Mouse (Mus musculus): ENCODE measurements around the gene Mbnl2.

Mbnl2 gene

DNA sequence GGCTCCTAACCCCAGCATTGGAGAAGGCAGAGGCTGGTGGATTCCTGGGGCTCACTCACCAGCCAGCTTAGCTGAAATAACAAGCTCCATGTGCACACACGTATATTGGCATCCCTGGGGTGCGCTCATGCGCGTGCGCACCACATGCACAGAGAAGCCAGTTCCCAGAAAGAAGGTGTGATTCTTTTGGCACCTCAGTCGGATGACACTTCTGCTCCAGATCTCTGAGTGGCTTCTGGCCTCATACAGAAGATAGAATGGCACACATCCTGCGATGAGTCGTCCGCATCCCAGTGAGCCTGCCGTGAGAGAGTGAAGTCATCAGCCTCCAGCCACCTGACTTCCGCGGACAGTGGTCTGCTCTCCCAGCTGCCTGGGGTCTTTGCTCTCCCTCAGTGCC is 55.0 kb downstream of the Mbnl2 start:
- no peak for DNase-seq (ENCODE audit: low spot score)

DNA sequence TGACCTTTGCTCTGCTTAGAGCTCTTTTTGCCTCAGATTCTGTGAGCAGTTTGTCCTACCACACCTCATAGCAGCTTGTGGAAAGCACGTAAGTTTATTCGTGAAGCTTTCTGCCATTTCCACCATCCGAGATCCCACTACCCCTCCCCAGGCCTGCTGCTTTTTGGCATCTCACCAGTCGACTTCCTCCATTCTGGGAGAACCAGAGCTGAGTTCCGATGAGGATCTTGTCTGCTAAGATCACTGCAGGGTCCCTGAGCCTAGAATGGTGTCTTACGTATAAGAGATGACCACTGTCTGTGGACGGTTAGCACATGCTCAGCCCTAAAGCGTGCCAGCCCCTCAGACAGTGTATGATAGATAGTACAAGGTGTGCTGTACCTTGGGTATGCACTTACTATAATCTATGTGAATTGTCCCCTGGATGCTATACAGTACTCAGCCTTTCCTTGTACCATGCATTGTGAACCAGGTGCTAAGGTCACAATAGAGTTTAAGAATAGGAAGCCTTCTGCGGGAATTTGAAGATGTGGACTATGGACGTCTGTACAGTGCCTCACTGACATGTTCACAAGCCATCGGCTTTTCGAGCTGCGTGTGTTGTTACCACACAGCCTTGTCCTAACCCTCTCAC is 55.5 kb downstream of the Mbnl2 start:
- no peak for DNase-seq (ENCODE audit: low spot score)

DNA sequence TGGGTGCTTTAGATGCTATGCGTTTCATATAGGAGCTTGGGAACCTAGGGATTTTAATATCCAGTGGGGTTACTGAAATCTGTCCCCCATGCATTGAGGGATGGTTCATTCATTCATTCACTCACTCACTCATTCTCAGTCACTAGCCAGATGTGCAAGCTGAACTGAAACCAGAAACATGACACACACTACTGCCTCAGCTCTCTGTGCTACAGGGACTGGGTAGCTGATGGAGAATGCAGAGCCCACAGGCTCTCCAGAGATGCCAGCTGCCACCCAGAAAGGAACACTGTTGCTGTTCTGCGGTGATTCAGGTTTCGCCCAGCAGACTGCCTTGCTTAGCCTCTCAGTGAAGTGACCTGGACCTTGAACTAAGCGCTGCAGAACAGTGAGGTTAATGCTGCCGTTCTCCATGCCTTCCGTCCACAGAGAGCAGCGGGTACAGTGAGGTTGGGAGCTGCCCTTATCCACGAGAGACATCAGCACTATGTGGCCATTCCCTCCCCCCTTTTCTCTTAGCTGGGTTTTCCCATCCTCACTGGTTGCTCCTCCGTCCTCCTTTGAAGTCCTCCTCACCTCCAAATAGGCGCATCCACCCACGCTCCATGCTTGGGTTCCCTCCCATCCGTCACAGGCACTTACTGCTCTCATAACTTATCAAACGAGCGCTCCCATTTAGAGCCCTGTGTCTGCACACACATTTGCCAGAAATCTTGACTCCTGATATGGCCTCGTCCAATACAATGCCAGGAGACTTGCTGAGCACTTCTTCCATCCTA is 58.2 kb downstream of the Mbnl2 start:
- no peak for DNase-seq (ENCODE audit: low spot score)

DNA sequence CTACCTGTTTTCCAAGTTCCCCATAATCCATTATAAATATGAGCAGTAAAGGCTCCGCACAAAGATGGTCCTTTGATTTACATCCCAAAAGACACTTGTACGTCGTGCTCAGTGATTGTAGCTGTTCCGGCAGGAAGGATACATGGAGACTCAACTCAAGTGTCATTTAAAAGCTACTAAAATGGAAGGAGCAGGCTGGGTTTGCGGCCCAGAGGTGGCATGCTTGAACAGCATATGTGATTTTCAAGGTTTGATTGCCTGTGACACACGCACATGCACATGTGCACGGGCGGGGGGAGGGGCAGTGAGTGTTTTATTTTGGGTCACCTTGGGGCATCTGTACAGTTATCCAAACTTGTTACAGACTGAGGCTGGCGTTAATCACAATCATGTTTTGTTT is 59.9 kb downstream of the Mbnl2 start:
- DNase-seq (ENCODE audit: low spot score): no peak

DNA sequence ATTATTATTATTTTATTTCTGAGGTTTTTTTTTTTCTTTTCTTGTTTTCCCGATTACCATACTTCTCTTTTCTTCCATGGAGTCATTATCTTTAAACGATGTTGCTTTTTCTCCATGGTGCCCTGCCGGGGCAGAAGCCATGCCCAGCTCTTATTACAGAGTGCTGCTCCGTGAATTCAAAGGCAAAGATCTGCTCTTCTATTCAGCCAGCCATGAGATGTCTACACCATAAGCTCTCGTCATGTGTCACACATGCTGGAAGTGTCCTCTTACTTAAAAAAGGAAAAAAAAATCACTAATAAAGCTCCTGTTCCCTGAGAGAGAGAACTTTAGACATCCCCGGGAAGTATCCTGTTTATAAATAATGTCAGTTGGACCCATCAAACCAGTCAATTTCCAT is 60.4 kb downstream of the Mbnl2 start:
- DNase-seq (ENCODE audit: low spot score): no peak

DNA sequence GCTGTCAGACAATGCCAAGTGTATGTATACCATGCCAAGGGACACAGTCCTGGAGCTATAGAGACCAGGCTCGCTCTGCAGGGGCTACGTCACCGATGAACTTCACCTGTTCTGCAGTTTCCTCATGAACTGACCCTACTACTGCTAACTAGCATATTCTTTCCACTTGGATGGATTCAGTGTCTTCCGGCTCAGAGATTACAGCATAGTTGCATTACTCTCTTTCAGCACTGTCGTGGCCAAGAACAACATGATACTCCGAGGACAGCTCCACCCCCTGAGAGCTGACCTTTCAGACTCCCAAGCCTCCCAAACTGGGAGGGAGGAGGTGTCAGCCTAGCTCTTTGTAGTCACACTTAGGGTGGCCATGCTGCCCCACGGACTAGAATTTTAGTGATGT is 60.9 kb downstream of the Mbnl2 start:
- DNase-seq (ENCODE audit: low spot score): no peak

DNA sequence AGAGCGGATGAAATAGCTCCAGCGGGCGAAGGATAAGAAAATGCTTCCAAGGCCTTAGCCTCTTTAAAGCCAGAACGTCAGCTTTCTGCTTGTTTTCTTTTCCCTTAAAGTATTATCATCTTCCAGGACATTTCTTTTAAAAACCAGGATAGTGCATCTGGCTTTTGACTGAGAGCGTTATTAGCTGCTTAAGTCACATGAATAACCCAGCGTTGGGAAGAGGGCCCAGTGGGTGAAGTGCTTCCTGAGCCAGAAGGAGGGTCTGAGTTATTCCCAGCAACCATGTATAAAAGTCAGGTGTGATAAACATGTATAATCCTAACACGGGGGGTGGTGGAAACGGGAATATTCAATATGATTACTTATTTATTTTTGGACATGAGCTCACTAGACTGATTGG is 61.4 kb downstream of the Mbnl2 start:
- DNase-seq (ENCODE audit: low spot score): no peak

DNA sequence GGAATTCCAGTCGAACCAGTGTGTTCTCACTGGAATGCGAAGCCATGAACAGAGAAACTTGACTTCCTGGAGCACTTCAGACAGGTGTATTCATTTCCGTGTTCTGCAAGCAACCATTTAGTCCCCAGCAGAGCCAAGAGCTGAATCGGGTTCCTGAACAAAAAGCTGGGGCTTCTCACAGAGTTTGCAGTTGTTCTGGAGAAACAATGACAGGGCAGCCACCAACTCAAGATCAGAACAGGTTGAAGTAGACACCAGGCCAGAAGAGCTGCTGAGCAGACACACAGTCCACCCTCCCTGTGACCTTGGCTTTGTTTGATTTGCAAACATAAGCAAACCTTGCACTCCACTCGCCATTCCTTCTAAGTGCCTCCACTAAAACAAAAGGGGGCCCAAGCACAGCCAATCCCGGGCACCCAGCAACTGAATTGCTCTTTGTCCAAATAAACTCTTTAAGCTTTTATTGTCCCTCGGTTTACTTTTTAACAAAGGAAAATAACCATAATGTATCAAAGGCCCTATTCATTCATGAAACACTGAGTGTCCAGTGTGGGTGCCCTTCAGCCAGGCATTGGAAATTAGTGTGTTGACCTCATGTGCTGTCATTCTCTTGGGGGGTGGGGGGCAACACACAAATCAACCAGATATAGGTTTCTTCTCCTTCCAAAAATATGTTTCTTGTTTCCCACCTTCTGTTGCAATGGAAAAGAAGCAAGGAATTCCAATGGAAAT is 62.4 kb downstream of the Mbnl2 start:
- DNase-seq (ENCODE audit: low spot score): no peak

DNA sequence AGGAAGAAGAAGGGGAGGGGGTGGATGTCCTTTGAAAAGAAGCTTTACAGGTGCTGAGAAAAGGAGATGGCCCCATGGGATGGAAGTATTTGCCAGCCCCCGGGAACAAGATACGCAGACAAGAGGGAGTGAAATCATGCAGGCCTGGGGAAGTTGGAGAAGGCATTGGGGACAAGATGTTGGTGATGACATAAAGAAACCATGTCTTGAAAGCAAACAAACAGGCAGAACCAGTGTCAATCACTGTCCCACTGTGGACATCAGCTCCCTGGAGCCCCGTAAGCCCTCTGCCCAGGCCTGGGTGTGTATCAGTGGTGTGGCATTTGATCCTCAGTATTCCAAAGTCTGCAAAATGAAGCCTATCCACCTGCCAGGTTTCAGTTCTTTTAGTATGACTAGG is 63.2 kb downstream of the Mbnl2 start:
- no peak for DNase-seq (ENCODE audit: low spot score)

DNA sequence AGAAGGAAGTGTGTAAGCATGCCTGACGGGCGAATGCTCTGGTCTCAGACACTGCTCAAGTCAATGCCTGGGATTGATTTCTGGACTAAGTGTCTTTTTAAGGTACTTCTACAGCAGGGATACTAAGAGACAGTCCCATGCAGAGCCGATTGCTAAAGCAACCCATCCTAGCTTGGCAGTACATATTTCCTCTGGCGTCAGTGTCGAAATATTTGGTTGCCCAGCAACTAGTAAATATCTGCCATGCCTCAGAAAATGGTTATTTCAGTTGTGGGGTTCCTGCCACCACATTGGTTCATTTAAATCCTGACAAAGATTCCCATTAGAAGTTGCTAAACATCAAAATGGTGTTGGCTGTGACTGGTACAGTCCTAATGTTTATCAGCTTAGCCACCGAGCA is 66.4 kb downstream of the Mbnl2 start:
- no peak for DNase-seq (ENCODE audit: low spot score)

DNA sequence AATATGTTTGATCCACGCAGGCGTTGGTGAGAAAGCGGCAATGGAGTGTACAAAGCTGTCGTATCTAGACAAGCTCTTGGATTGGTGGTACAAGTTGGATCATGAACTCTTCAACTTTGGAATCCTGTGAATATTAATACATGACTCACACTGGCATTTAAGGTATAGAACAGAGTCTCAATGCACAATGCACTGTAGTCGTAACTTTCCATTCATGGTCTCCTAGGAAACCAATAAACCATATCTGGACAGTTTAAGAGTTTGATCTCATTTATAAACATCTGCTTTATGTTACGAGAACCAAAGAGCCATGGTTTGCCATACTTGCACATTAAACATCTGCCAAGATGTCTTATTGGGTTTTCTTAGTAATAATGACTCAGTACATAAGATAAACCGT is 66.9 kb downstream of the Mbnl2 start:
- no peak for DNase-seq (ENCODE audit: low spot score)

DNA sequence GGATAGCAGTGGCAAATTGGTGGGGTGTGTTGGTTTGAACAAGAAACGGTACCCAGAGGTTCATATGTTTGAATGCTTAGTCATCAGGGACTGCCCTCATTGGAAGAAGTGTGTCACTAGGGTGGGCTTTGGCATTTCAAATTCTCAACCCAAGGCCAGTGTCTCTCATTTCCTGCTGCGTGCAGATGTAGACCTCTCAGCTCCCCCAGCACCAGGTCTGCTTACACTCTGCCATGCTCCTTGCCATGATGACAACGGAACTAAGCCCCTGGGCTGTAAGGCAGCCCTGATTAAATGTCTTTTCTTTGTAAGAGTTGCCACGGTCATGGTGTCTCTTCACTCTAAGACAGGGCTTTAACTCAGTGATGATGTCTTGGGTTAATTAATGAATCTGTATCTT is 69.2 kb downstream of the Mbnl2 start:
- no peak for DNase-seq (ENCODE audit: low spot score)

DNA sequence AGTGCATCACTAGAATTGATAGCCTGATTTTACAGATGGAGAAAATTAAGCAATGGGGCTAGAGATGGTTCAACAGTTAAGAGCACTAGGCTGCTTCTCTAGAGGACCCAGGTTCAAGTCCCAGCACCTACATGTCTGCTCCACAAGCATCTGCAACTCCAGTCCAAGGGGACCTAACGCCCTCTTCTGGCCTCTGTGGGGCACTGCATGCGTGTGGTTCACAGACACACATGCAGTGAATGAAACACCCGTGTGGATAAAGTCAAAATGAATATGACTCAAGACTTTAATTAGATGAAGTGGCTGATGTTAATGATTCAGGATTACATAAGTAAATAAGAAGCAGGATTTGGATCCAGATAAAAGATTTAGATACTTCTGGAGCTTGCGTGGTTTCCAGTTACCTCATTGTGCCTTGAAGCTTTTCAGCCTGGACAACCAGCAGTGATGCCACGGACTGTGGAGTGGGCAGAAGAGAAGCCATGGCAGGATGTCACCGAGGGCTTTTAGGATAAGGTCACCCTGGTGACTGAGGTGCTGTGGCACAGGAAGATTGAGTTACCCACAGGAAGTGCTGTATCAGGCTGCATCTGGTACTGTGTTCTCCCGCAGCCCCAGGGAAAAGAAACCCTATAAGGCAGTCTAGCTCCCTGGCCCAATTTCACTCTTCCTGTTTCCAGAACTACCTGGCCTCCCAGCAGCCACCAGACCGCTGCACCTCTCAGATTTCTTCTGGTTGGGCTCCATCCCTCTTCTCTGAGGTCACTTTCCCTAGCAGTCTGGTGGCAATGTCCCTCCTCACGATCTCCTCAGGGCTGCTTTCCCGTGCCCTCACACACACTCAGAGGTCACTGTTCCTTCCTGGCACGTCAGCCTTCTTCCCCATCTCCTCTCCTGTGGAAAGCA is 72.2 kb downstream of the Mbnl2 start:
- DNase-seq (ENCODE audit: low spot score): no peak

DNA sequence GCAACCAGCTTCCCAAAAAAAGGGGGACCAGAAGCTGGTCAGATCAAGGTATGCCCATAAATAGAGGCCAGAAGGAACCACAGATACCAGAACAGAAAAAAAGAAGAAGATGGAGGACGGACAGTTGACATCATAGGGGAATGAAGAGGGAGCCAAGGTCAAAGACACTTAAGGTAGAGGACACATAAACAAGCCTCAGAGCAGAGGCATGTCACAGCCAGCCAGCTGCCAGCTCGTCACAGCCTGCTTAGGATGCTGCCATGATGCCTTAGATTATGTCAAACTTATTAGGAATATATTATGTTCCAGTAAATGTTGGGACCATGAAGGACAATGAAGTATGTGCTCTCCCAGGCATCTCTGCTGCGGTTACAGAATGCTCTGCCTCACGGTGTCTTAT is 73.9 kb downstream of the Mbnl2 start:
- DNase-seq (ENCODE audit: low spot score): no peak

DNA sequence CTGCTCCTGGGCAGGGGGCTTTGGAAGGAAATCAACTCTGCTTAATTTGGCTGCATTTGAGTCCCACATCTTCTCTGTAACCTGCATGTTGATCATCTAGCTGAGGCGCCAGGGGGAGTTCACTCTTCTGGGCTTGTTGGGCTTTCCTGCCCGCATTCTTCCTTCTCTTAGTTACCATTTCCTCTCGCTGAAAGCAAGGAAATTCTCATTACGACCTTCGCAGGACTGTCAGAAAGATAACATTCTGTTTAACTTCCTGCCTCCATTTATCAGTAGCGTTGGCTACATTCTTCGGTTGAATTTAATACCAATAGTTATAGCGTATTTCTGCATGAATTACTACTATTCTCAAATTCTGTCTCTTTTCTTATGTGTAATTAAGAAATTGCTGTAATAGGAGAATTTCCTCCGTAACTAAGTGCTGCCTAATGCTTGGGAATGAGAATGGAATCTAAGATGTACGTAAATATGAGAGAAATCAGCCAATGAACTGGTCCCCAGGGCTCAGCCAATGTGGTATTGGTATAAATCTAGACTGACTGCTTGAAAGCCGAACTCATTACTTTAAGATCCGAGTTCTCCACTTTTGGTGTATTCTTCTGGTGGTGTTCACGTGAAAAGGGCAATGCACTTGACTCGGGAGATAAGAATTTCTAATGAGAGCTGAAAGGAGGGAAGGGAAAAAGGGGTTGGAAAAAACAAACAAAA is 76.8 kb downstream of the Mbnl2 start:
- DNase-seq (ENCODE audit: low spot score): no peak

DNA sequence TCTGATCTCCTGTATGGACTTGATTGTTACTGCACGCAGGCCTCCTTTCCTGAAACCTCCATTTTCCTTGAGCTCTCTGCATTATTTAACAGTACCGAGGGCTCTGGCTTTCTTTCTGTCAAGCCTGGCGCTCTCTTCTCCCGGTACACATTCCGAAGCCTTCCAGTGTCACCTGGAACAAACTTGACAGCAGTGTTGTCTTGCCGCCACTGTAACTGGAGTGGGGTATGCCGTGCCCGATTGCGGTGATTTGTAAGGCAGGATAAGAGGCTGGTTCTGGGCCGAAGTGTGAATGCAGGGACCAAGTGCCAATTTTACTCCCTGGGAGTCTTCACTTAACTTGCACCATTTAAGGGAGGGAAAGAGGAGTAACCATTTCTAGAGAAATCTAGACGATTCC is 77.7 kb downstream of the Mbnl2 start:
- DNase-seq (ENCODE audit: low spot score): no peak

DNA sequence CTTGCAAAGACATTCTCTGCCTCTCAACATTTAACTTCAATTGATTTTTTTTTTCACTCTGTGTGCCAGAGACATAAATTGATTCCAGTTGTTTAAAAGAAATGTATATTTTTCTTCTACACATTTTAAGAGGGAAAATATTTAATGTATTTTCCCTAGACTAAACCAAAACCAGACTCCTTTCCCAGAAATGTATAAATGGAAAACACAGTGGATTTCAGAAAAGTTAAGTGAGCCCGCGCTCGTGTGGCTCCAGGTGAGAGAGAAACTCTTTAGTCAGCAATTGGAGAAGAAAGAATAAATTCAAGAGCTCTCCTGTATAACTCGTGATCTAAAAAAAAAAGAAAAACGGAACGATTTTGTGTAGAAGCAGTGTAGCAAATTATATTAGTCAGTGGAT is 79.1 kb downstream of the Mbnl2 start:
- no peak for DNase-seq (ENCODE audit: low spot score)

DNA sequence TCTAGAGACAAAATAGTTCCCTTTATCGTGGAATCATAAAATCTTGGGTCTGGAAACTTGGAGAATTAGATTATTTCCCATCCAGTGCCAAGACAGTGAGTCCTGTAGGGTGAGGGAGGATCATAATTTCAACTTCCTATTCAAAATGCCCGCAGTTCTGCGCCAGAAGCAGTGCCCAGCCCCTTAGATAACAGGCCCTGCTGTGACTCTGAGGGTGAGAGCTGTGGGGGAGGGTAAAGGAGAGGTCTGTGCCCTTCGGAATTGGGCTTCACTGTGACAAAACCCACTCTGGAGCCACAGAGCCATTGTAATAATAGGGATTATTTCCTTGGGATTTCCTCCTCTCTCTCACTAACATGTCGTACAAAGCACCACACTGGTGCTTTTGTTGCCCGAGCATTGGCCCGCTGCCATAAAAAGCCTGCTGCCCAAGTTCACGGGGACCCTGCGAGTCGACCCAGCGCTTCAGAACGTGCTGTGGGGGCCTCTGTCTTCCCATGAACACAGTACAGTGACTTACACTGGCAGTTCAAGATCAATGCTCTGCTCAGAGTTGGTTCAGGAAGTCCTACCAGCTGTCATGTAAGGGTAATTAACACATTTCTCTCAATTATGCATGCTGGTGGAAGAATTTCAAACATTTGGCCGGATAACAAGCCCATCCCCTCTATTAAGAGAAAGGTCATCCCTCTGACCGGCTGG is 79.7 kb downstream of the Mbnl2 start:
- no peak for DNase-seq (ENCODE audit: low spot score)

DNA sequence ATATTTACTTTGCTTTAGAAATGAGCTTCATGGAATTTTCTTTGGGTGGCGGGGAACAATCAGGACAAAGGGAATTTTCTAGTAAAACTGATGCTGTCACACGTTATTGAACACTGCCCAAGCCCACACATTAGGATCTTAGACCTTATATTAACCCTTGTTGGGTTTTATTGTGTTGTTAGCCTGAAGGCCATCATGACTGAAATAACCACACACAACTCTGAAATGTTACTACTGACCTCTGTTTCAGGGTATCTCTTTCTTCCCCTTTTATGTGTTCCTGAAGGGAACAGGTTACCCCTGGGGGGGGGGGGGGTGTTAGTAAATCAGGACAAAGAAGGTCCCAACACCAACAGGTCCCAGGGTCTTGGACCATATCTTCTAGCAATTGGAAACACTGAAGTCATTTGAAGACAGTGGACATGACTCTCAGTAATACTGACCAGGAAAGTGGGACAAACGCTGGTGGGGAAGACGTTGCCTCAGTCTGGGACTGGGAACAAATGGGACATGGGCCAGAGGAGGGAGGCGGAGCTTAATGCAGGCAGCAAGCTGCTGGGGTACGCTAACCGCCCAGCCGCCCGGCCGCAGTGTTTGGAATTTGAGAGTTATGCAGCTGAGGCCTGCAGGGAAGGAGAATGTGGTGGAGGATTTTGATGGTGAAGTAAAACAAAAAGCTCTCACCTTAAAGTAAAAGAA is 80.4 kb downstream of the Mbnl2 start:
- DNase-seq (ENCODE audit: low spot score): no peak

DNA sequence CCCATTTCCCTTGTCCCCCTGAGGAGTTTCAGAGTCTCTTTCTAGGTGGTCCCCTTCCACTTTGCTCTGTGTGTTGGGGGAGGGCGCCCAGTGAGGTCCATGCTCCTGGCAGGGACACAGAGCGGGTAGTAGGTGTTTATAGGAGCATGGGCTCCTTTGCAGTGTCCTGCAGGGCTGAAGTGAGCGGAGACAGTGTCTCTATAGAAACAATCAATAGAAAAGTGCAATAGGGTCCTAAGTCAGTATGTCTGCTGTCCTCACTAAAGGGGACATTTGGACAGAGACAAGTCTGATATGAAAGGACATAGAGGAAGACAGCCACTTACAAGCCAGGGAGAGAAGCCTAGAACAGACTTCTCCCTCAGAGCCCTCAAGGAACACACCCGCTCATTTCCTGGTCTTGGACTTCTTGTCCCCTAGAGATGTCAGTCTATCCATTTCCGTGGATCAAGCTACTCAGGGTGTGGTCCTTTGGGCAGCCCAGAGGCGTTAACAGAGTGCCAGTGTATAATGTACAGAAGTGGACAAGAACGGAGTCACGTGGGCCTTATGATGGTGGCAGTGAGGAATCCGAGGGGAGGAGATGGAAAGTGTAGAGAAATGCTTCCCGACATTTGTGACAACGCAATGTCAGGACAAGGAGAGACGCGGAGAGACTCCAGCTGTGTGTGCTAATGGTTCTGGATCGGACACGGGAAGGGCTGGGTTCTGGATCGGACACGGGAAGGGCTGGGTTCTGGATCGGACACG is 82.0 kb downstream of the Mbnl2 start:
- no peak for DNase-seq (ENCODE audit: low spot score)
